Mouse (Mus musculus) heart, adult 2 months (tissue): ENCODE measurements at regions not wholly inside any gene's neighbourhood (a gene's known extent, or its start where the extent isn't known, plus 50 kb on each side); places are given as distances from the start of the nearest gene placed in this dataset.

Source experiments
- CTCF ChIP-seq: fragments of 200-600 bp; IDR thresholded peaks from 2 replicates; pipeline ENCODE4 v1.8.1; 2022; ENCODE audit warnings: antibody characterized with exemption, mild to moderate bottlenecking, moderate library complexity
- EP300 ChIP-seq: fragments of 200-500 bp; IDR thresholded peaks from 2 replicates; pipeline ENCODE4 v1.6.1; 2011; ENCODE audit warnings: low read depth, low read length, control low read depth; ENCODE audit not compliant: insufficient read depth
- POLR2A ChIP-seq: fragments of 200-500 bp; IDR thresholded peaks from 2 replicates; pipeline ENCODE4 v1.6.1; 2011; ENCODE audit warnings: mild to moderate bottlenecking, low read depth, low read length, control low read depth; ENCODE audit not compliant: insufficient read depth

GRCm38 (mm10) chr16:29065097-29065785 lies 135.8 kb upstream of the Mb21d2 start:
- TF ChIP-seq CTCF (no peak), POLR2A (no peak), EP300 (no peak)
